1 mouse cellular context compared by ENCODE assay signal in the genomic region with DNA sequence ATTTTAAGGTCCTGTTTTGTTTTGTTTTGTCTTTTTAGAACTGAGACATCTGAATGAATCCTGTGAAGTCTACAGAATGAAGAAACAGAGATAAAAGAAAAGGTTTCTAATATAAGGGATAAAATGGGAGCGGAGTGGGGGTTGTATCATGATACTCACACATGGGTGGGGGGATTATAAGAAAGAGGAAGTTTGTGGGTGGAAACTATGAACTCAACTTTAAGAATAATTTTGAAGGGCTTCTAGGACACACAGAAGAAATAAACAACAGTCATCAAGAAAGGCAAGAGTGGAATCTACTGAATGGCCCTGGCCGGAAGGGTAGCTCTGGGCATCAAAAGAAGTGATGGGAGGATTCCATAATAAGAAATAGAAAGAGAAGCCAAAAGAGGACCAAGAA.
A peak's percentile ranks its signal among the peaks of the same experiment; 100 is the strongest.
TF ChIP-seq lines count a peak whose summit lies in the region.

No protein-coding gene starts in this region.

TF ChIP-seq in CH12.LX, 34 proteins besides CTCF, POLR2A, EP300 and RAD21 (continued from another document):
- TF ChIP-seq E2F4 (IDR thresholded peaks at IDR 0.05; ENCODE audit: insufficient replicate concordance, low read depth, low read length) (no peak), JUN (IDR thresholded peaks at IDR 0.05; ENCODE audit: insufficient read depth, low read depth, low read length) (peak; percentile 76), IRF4 (IDR thresholded peaks at IDR 0.05; ENCODE audit: low read depth, low read length) (peak; percentile 37; the same call in 1 of the 2 replicates), ETS1 (conservative IDR thresholded peaks at IDR 0.05; ENCODE audit: low read depth, low read length) (peak; percentile 43; the same call in 1 of the 2 replicates), KAT2A (IDR thresholded peaks at IDR 0.05; ENCODE audit: insufficient replicate concordance, low read length) (no peak), PAX5 (IDR thresholded peaks at IDR 0.05; ENCODE audit: low read length) (no peak), BHLHE40 (IDR thresholded peaks at IDR 0.05; ENCODE audit: low read depth, low read length) (0 out of 2 replicates have a peak, but pooled peaks have one; percentile 6), MAZ (IDR thresholded peaks at IDR 0.05; ENCODE audit: low read depth, low read length) (0 out of 2 replicates have a peak, but pooled peaks have one; percentile 44), MAFK (IDR thresholded peaks at IDR 0.05; ENCODE audit: insufficient replicate concordance, low read length) (no peak), GABPA (IDR thresholded peaks at IDR 0.05; ENCODE audit: insufficient replicate concordance, low read depth, low read length) (no peak), JUND (conservative IDR thresholded peaks at IDR 0.05; ENCODE audit: low read depth, low read length) (peak; percentile 57; the same call in 1 of the 2 replicates), MYC (IDR thresholded peaks at IDR 0.05; ENCODE audit: low read depth, low read length) (no peak), SIN3A (IDR thresholded peaks at IDR 0.05; ENCODE audit: low read length) (no peak), TBP (conservative IDR thresholded peaks at IDR 0.05; ENCODE audit: low read depth, low read length) (no peak), USF2 (conservative IDR thresholded peaks at IDR 0.05; ENCODE audit: low read depth, low read length) (no peak), USF1 (IDR thresholded peaks at IDR 0.05; ENCODE audit: low read depth, low read length) (no peak), MEF2A (IDR thresholded peaks at IDR 0.05; ENCODE audit: borderline replicate concordance, low read depth, low read length) (peak; percentile 66; the same call in 1 of the 2 replicates)
